ENCODE assay signal across 8 mouse cellular contexts in the genomic region with DNA sequence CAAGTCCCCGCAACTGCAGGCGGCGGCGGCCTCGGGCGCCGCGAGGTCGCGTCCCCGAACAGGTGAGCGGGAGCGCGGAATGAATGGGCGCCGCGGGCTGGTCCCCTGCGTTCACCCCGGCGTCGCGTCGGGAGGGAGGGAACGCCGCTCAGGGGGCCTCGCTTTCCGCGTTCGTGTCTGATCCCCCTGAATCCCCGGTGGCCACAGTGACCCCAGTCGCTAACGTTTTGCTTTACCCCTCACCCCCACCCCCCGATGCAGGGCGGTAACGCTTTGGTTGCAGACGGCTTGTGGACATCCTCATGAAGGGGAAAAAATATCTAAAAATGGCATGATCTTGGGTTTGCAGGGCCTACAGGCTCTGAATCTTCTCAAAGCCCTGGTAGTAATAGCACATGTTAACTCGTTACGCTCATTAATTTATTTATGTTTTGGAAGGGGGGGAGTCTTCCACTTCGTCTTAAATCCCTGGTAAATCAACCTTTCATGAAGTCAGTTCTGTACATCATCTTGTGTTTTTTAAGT. TPM values are rescaled to one million over a fixed set of nuclear protein-coding genes. Genes with fewer than 3 reads are reported as not detected.
DNase-seq lines count a peak whose midpoint lies in the region; ATAC-seq lines count a peak whose summit lies in the region.

No protein-coding gene starts in this region.

- WGBS in lung, embryonic 15.5 days: 2% methylated on average over 39 of the region's 39 CpGs
- WGBS in embryonic facial prominence, embryonic 13.5 days: 1% methylated on average over 39 of the region's 39 CpGs
- 1% methylated on average over 35 of the region's 39 CpGs for WGBS in limb, embryonic 12.5 days
- 2% methylated on average over 31 of the region's 39 CpGs for WGBS in neural tube, embryonic 15.5 days

- 0 out of 2 replicates have a peak, but pooled peaks have one; percentile 5 for ATAC-seq in lung, embryonic 15.5 days (ENCODE audit: borderline replicate concordance, extremely low read depth, low FRiP score, low TSS enrichment)
- no peak for ATAC-seq in embryonic facial prominence, embryonic 13.5 days (ENCODE audit: insufficient number of reproducible peaks, insufficient read depth, low FRiP score, low TSS enrichment, low read depth)
- ATAC-seq in limb, embryonic 12.5 days (ENCODE audit: insufficient number of reproducible peaks, insufficient read depth, low FRiP score, low TSS enrichment, low read depth): 0 out of 2 replicates have a peak, but pooled peaks have one; percentile 2
- ATAC-seq in neural tube, embryonic 15.5 days (ENCODE audit: low FRiP score): peak; percentile 3; the same call in 1 of the 2 replicates

- peak overlapping the region; percentile 97 for H3K27ac ChIP-seq in lung, embryonic 15.5 days
- peak overlapping the region; percentile 95 for H3K27ac ChIP-seq in embryonic facial prominence, embryonic 13.5 days
- H3K27ac ChIP-seq in limb, embryonic 12.5 days: peak overlapping the region; percentile 94
- peak overlapping the region; percentile 100 for H3K27ac ChIP-seq in neural tube, embryonic 15.5 days (replicated peaks)

- H3K4me3 ChIP-seq in lung, embryonic 15.5 days: peak overlapping the region; percentile 94
- H3K4me3 ChIP-seq in embryonic facial prominence, embryonic 13.5 days: peak overlapping the region; percentile 92
- H3K4me3 ChIP-seq in limb, embryonic 12.5 days (replicated peaks): peak overlapping the region; percentile 75
- peak overlapping the region; percentile 83 for H3K4me3 ChIP-seq in neural tube, embryonic 15.5 days (replicated peaks)

- peak overlapping the region; percentile 82 for H3K9ac ChIP-seq in lung, embryonic 15.5 days
- peak overlapping the region; percentile 89 for H3K9ac ChIP-seq in embryonic facial prominence, embryonic 13.5 days
- peak overlapping the region; percentile 77 for H3K9ac ChIP-seq in limb, embryonic 12.5 days (replicated peaks)
- H3K9ac ChIP-seq in neural tube, embryonic 15.5 days (replicated peaks): peak overlapping the region; percentile 94

- peak overlapping the region; percentile 87 for H3K4me2 ChIP-seq in lung, embryonic 15.5 days
- peak overlapping the region; percentile 68 for H3K4me2 ChIP-seq in embryonic facial prominence, embryonic 13.5 days
- H3K4me2 ChIP-seq in limb, embryonic 12.5 days: peak overlapping the region; percentile 75
- H3K4me2 ChIP-seq in neural tube, embryonic 15.5 days: peak overlapping the region; percentile 76

- H3K36me3 ChIP-seq in lung, embryonic 15.5 days: no peaks in the 10 kb centered on the region
- no peaks in the 10 kb centered on the region for H3K36me3 ChIP-seq in embryonic facial prominence, embryonic 13.5 days
- no peaks in the 10 kb centered on the region for H3K36me3 ChIP-seq in limb, embryonic 12.5 days
- H3K36me3 ChIP-seq in neural tube, embryonic 15.5 days: no peaks in the 10 kb centered on the region

- peaks cover 41% of the 10 kb centered on the region; the same call in 1 of the 2 replicates for H3K4me1 ChIP-seq in lung, embryonic 15.5 days
- H3K4me1 ChIP-seq in embryonic facial prominence, embryonic 13.5 days: peaks cover 34% of the 10 kb centered on the region
- peaks cover 22% of the 10 kb centered on the region for H3K4me1 ChIP-seq in limb, embryonic 12.5 days (replicated peaks)
- H3K4me1 ChIP-seq in neural tube, embryonic 15.5 days: peaks cover 42% of the 10 kb centered on the region

- no peaks in the 10 kb centered on the region for H3K9me3 ChIP-seq in lung, embryonic 15.5 days
- H3K9me3 ChIP-seq in embryonic facial prominence, embryonic 13.5 days: no peaks in the 10 kb centered on the region
- H3K9me3 ChIP-seq in limb, embryonic 12.5 days: no peaks in the 10 kb centered on the region
- H3K9me3 ChIP-seq in neural tube, embryonic 15.5 days (replicated peaks): no peaks in the 10 kb centered on the region

- no peaks in the 10 kb centered on the region for H3K27me3 ChIP-seq in lung, embryonic 15.5 days
- no peaks in the 10 kb centered on the region for H3K27me3 ChIP-seq in embryonic facial prominence, embryonic 13.5 days
- H3K27me3 ChIP-seq in limb, embryonic 12.5 days: no peaks in the 10 kb centered on the region
- no peaks in the 10 kb centered on the region for H3K27me3 ChIP-seq in neural tube, embryonic 15.5 days (replicated peaks)

- DNase-seq in lung, postnatal 14 days: no peak
- no peak for DNase-seq in spleen, adult 18-20 months
- no peak for DNase-seq in urinary bladder, adult 2 months (ENCODE audit: low spot score)
- DNase-seq in gastrocnemius, postnatal 25 days: no peak

RNA-seq across cellular contexts. Expression of gene Noct, which starts 1.0 kb away (rescaled TPM):
- polyA plus RNA-seq in lung, embryonic 15.5 days (2015; fragmentation: Nextera tagmentation; extraction: Ambion mirVana): 6.9 and 7.2 TPM in 2 replicates
- 9.6 and 9.9 TPM in 2 replicates for polyA plus RNA-seq in embryonic facial prominence, embryonic 13.5 days (2015; fragmentation: Nextera tagmentation; extraction: Ambion mirVana)
- polyA plus RNA-seq in limb, embryonic 12.5 days (2016; fragmentation: Nextera tagmentation; extraction: Ambion mirVana): 14.8 and 15.4 TPM in 2 replicates
- polyA plus RNA-seq in neural tube, embryonic 15.5 days (2015; fragmentation: Nextera tagmentation; extraction: Ambion mirVana): 32.0 and 35.6 TPM in 2 replicates
- polyA plus RNA-seq in urinary bladder, adult 2 months (2012; rRNA removed): 10.7 and 12.5 TPM in 2 replicates
- 10 to 100 TPM; 23.0 to 29.3 TPM for total RNA-seq in gastrocnemius, postnatal 25 days (2021)
